Mouse (Mus musculus) neural tube, embryonic 12.5 days (tissue): ENCODE results near the gene Grb7. TPM values are rescaled to one million over a fixed set of nuclear protein-coding genes. Genes with fewer than 3 reads are reported as not detected.

Experiments
- ATAC-seq: fragments of 200-750 bp; cut with Nextera tagmentation; 2 replicates; pipeline ENCODE4 v1.8.0; 2017; ENCODE audit warnings: low read depth, mild to moderate bottlenecking, moderate TSS enrichment, moderate library complexity; ENCODE audit not compliant: low FRiP score
- H3K27ac ChIP-seq: fragments of 300-500 bp; sonication (generic); 2 replicates; pipeline ENCODE4 v1.5.1; 2016
- H3K27me3 ChIP-seq: fragments of 300-500 bp; sonication (generic); replicated peaks from 2 replicates; pipeline ENCODE4 v1.6.1; 2016; ENCODE audit warnings: mild to moderate bottlenecking
- H3K36me3 ChIP-seq: fragments of 300-500 bp; sonication (generic); 2 replicates; pipeline ENCODE4 v1.6.1; 2016; ENCODE audit warnings: mild to moderate bottlenecking
- H3K4me1 ChIP-seq: fragments of 300-500 bp; sonication (generic); 2 replicates; pipeline ENCODE4 v1.6.1; 2016
- H3K4me2 ChIP-seq: fragments of 300-500 bp; sonication (generic); replicated peaks from 2 replicates; pipeline ENCODE4 v1.6.1; 2016; ENCODE audit warnings: mild to moderate bottlenecking
- H3K4me3 ChIP-seq: fragments of 300-500 bp; sonication (generic); 2 replicates; pipeline ENCODE4 v1.5.1; 2016
- H3K9ac ChIP-seq: fragments of 300-500 bp; sonication (generic); 2 replicates; pipeline ENCODE4 v1.6.1; 2016; ENCODE audit warnings: mild to moderate bottlenecking
- H3K9me3 ChIP-seq: fragments of 300-500 bp; sonication (generic); 2 replicates; pipeline ENCODE4 v1.6.1; 2016; ENCODE audit warnings: mild to moderate bottlenecking
- WGBS: fragments of 180-500 bp; shearing (Covaris S2); methylation state at CpG from one replicate; pipeline ENCODE4 v1.1.7; 2016; 5-methylcytosine and 5-hydroxymethylcytosine counted together
- polyA plus RNA-seq: library from polyadenylated mRNA; unstranded; fragments of >200 nt; fragmentation: Nextera tagmentation; extraction: Ambion mirVana; gene quantifications from 2 replicates; pipeline ENCODE4 v1.2.1, GENCODE M21; 2016

Grb7 gene
- 0.66 and 0.99 TPM in 2 replicates for polyA plus RNA-seq

- Histone ChIP-seq H3K36me3 (no peaks in the 10 kb centered on the region), H3K4me2 (peak within 1 kb of the TSS; percentile 19; the same call in 1 of the 2 replicates), H3K9ac (no peak within 1 kb of the TSS), H3K4me1 (peaks cover 3% of the 10 kb centered on the region; the same call in 1 of the 2 replicates), H3K9me3 (peaks cover 3% of the 10 kb centered on the region; the same call in 1 of the 2 replicates), H3K4me3 (no peak within 1 kb of the TSS), H3K27me3 (peaks cover 35% of the 10 kb centered on the region), H3K27ac (no peak within 1 kb of the TSS)
- no peak for ATAC-seq
- 15% methylated on average over 5 of the region's 5 CpGs for WGBS
These were observed at the start of gene Grb7 for GRCm38 (mm10) chr11:98446213-98446561. TSS of gene Grb7 (plus strand) at chr11:98446394.

GRCm38 (mm10) chr11:98397946-98398345, 48.2 kb upstream of the Grb7 start:
- Histone ChIP-seq H3K9ac (no peak overlapping the region), H3K9me3 (no peaks in the 10 kb centered on the region), H3K36me3 (no peaks in the 10 kb centered on the region), H3K4me2 (no peak overlapping the region), H3K27ac (no peak overlapping the region), H3K27me3 (no peaks in the 10 kb centered on the region; the same call in 1 of the 2 replicates), H3K4me1 (peaks cover 20% of the 10 kb centered on the region), H3K4me3 (no peak overlapping the region)
- ATAC-seq = no peak
- WGBS = 91% methylated on average over 7 of the region's 7 CpGs

- WGBS = 1% methylated on average over 40 of the region's 40 CpGs
These were observed 46.0 kb upstream of the Grb7 start, which contains the start of gene Pgap3 for GRCm38 (mm10) chr11:98400161-98400726. TSS of gene Pgap3 (minus strand) at chr11:98400490.

GRCm38 (mm10) chr11:98400816-98401215, 45.4 kb upstream of the Grb7 start:
- WGBS = 64% methylated on average over 3 of the region's 3 CpGs
- H3K4me1 ChIP-seq = peaks cover 8% of the 10 kb centered on the region
- H3K9ac ChIP-seq = peak overlapping the region; percentile 66; the same call in 1 of the 2 replicates
- H3K9me3 ChIP-seq = no peaks in the 10 kb centered on the region
- no peak overlapping the region for H3K27ac ChIP-seq
- H3K36me3 ChIP-seq = no peaks in the 10 kb centered on the region
- H3K4me3 ChIP-seq = peak overlapping the region; percentile 63
- no peak for ATAC-seq
- peaks cover 3% of the 10 kb centered on the region for H3K27me3 ChIP-seq
- peak overlapping the region; percentile 74 for H3K4me2 ChIP-seq

More at GRCm38 (mm10) chr11:98400161-98400726, 46.0 kb upstream of the Grb7 start, which contains the start of gene Pgap3:
- Histone ChIP-seq H3K9ac (peak within 1 kb of the TSS; percentile 66), H3K27me3 (peaks cover 3% of the 10 kb centered on the region), H3K9me3 (no peaks in the 10 kb centered on the region), H3K27ac (peak within 1 kb of the TSS; percentile 89), H3K4me3 (peak within 1 kb of the TSS; percentile 63), H3K4me2 (peak within 1 kb of the TSS; percentile 74), H3K4me1 (peaks cover 8% of the 10 kb centered on the region), H3K36me3 (no peaks in the 10 kb centered on the region)
- ATAC-seq = peak; percentile 92

- peaks cover 12% of the 10 kb centered on the region for H3K27me3 ChIP-seq
- H3K9ac ChIP-seq = no peak overlapping the region
- H3K36me3 ChIP-seq = no peaks in the 10 kb centered on the region
- H3K27ac ChIP-seq = no peak overlapping the region
- H3K4me2 ChIP-seq = no peak overlapping the region
- H3K4me1 ChIP-seq = peaks cover 8% of the 10 kb centered on the region; the same call in 1 of the 2 replicates
- ATAC-seq = no peak
- 76% methylated on average over 6 of the region's 6 CpGs for WGBS
- no peak overlapping the region for H3K4me3 ChIP-seq
- H3K9me3 ChIP-seq = no peaks in the 10 kb centered on the region
These were observed 39.6 kb upstream of the Grb7 start for GRCm38 (mm10) chr11:98406621-98407020.

GRCm38 (mm10) chr11:98408872-98409271, 37.3 kb upstream of the Grb7 start:
- no peaks in the 10 kb centered on the region for H3K9me3 ChIP-seq
- H3K27me3 ChIP-seq = peaks cover 21% of the 10 kb centered on the region
- peak overlapping the region; percentile 39 for H3K4me2 ChIP-seq
- ATAC-seq = no peak
- peaks cover 28% of the 10 kb centered on the region for H3K4me1 ChIP-seq
- no peak overlapping the region for H3K27ac ChIP-seq
- no peaks in the 10 kb centered on the region for H3K36me3 ChIP-seq
- WGBS = 46% methylated on average over 8 of the region's 8 CpGs
- H3K4me3 ChIP-seq = no peak overlapping the region
- H3K9ac ChIP-seq = no peak overlapping the region

- Histone ChIP-seq H3K9ac (no peak overlapping the region), H3K4me2 (peak overlapping the region; percentile 39), H3K27ac (no peak overlapping the region), H3K4me3 (no peak overlapping the region), H3K27me3 (peaks cover 21% of the 10 kb centered on the region), H3K4me1 (peaks cover 34% of the 10 kb centered on the region), H3K36me3 (no peaks in the 10 kb centered on the region), H3K9me3 (no peaks in the 10 kb centered on the region)
- ATAC-seq = no peak
- WGBS = 2% methylated on average over 10 of the region's 10 CpGs
These were observed 36.8 kb upstream of the Grb7 start for GRCm38 (mm10) chr11:98409341-98409822.

- peak; percentile 64 for ATAC-seq
- WGBS = under 1% methylated on average over 41 of the region's 49 CpGs
- 0 out of 2 replicates have a peak within 1 kb of the TSS, but pooled peaks have one; percentile 37 for H3K27ac ChIP-seq
- no peaks in the 10 kb centered on the region for H3K9me3 ChIP-seq
- peaks cover 35% of the 10 kb centered on the region for H3K4me1 ChIP-seq
- H3K36me3 ChIP-seq = no peaks in the 10 kb centered on the region
- H3K4me3 ChIP-seq = peak within 1 kb of the TSS; percentile 72
- peak within 1 kb of the TSS; percentile 99 for H3K4me2 ChIP-seq
- H3K9ac ChIP-seq = peak within 1 kb of the TSS; percentile 84
- peaks cover 18% of the 10 kb centered on the region for H3K27me3 ChIP-seq
These were observed 33.9 kb upstream of the Grb7 start, which contains the start of gene Erbb2 for GRCm38 (mm10) chr11:98412273-98412796. TSS of gene Erbb2 (plus strand) at chr11:98412470.

GRCm38 (mm10) chr11:98412797-98413301, 33.3 kb upstream of the Grb7 start:
- peak overlapping the region; percentile 84 for H3K9ac ChIP-seq
- peak; percentile 49 for ATAC-seq
- H3K4me1 ChIP-seq = peaks cover 35% of the 10 kb centered on the region
- H3K4me3 ChIP-seq = peak overlapping the region; percentile 72
- H3K36me3 ChIP-seq = no peaks in the 10 kb centered on the region
- WGBS = under 1% methylated on average over 40 of the region's 40 CpGs
- H3K9me3 ChIP-seq = no peaks in the 10 kb centered on the region
- peaks cover 18% of the 10 kb centered on the region for H3K27me3 ChIP-seq
- H3K4me2 ChIP-seq = peak overlapping the region; percentile 99
- H3K27ac ChIP-seq = 0 out of 2 replicates have a peak overlapping the region, but pooled peaks have one; percentile 37

GRCm38 (mm10) chr11:98413731-98414130, 32.5 kb upstream of the Grb7 start:
- H3K4me3 ChIP-seq = peak overlapping the region; percentile 72
- H3K27me3 ChIP-seq = peaks cover 18% of the 10 kb centered on the region
- 14% methylated on average over 7 of the region's 7 CpGs for WGBS
- H3K9ac ChIP-seq = 0 out of 2 replicates have a peak overlapping the region, but pooled peaks have one; percentile 84
- H3K9me3 ChIP-seq = no peaks in the 10 kb centered on the region
- ATAC-seq = no peak
- H3K4me2 ChIP-seq = peak overlapping the region; percentile 99
- no peak overlapping the region for H3K27ac ChIP-seq
- peaks cover 35% of the 10 kb centered on the region for H3K4me1 ChIP-seq
- no peaks in the 10 kb centered on the region for H3K36me3 ChIP-seq

- Histone ChIP-seq H3K4me3 (no peak overlapping the region), H3K9me3 (no peaks in the 10 kb centered on the region), H3K27ac (no peak overlapping the region), H3K27me3 (peaks cover 18% of the 10 kb centered on the region), H3K4me2 (peak overlapping the region; percentile 99), H3K4me1 (peaks cover 30% of the 10 kb centered on the region), H3K9ac (no peak overlapping the region), H3K36me3 (no peaks in the 10 kb centered on the region)
- no peak for ATAC-seq
- 10% methylated on average over 2 of the region's 2 CpGs for WGBS
These were observed 32.0 kb upstream of the Grb7 start for GRCm38 (mm10) chr11:98414162-98414561.

GRCm38 (mm10) chr11:98417074-98417473, 29.1 kb upstream of the Grb7 start:
- H3K27me3 ChIP-seq = peaks cover 9% of the 10 kb centered on the region; the same call in 1 of the 2 replicates
- 90% methylated on average over 1 of the region's 1 CpGs for WGBS
- no peak overlapping the region for H3K4me2 ChIP-seq
- H3K4me3 ChIP-seq = no peak overlapping the region
- no peak for ATAC-seq
- no peak overlapping the region for H3K9ac ChIP-seq
- H3K27ac ChIP-seq = no peak overlapping the region
- H3K36me3 ChIP-seq = peaks cover 5% of the 10 kb centered on the region; the same call in 1 of the 2 replicates
- no peaks in the 10 kb centered on the region for H3K9me3 ChIP-seq
- H3K4me1 ChIP-seq = peaks cover 23% of the 10 kb centered on the region
